28 mouse cellular contexts compared by ENCODE assay signal in genomic region chr11:63357772-63358344, GRCm38 (mm10).
DNase-seq lines count a peak whose midpoint lies in the region; ATAC-seq and TF ChIP-seq lines count a peak whose summit lies in the region.
"Had no signal": no experiment of that assay in that cellular context is flagged by ENCODE, and none has a peak within 500 bp of the region (broad histone marks: within the 10 kb centered on the region; RNA-seq: fewer than 3 reads in every experiment).

No protein-coding gene starts in this region.

- peak; percentile 36 for DNase-seq in hindbrain, embryonic 14.5 days (ENCODE audit: low spot score)
- no peak for DNase-seq in hindbrain, embryonic 10.5 days (ENCODE audit: low spot score)
- peak; percentile 46 for DNase-seq in midbrain, postnatal 0 days (ENCODE audit: low spot score)
- peak; percentile 79 for DNase-seq in embryonic facial prominence, embryonic 14.5 days (ENCODE audit: low spot score)
- no peak for DNase-seq in testis, postnatal 10 days (ENCODE audit: low spot score)
- DNase-seq: adrenal gland, postnatal 36 days; B cell, adult 2 months; cerebellum, adult 11 months; cerebellum, adult 9-10 months; cerebellum, postnatal 36 days; gastrocnemius, postnatal 25 days; heart, adult 18-20 months; heart, postnatal 4 days; kidney, adult 11 months; kidney, postnatal 25 days; liver, postnatal 0 days; lung, postnatal 10 days; retina, postnatal 1 day; right cerebral cortex, postnatal 14 days had no signal

- no peaks in the 10 kb centered on the region for H3K27me3 ChIP-seq in hindbrain, embryonic 14.5 days (ENCODE audit: control insufficient read depth, insufficient read depth, low read length)
- H3K27me3 ChIP-seq in hindbrain, embryonic 10.5 days (ENCODE audit: insufficient read depth, poor library complexity, severe bottlenecking) = peaks cover 3% of the 10 kb centered on the region; the same call in 1 of the 2 replicates
- no peaks in the 10 kb centered on the region for H3K27me3 ChIP-seq in midbrain, postnatal 0 days (ENCODE audit: insufficient read depth, low read length)
- no peaks in the 10 kb centered on the region for H3K27me3 ChIP-seq in midbrain, embryonic 13.5 days
- no peaks in the 10 kb centered on the region for H3K27me3 ChIP-seq in embryonic facial prominence, embryonic 14.5 days (replicated peaks; ENCODE audit: control insufficient read depth, insufficient read depth, low read length)
- H3K27me3 ChIP-seq: heart, embryonic 12.5 days; limb, embryonic 12.5 days; midbrain, embryonic 15.5 days; neural tube, embryonic 12.5 days had no signal

- H3K4me3 ChIP-seq in hindbrain, embryonic 14.5 days (replicated peaks; ENCODE audit: low read length) = no peak overlapping the region
- H3K4me3 ChIP-seq in hindbrain, embryonic 10.5 days = no peak overlapping the region
- H3K4me3 ChIP-seq in midbrain, postnatal 0 days (ENCODE audit: low read depth, low read length) = no peak overlapping the region
- no peak overlapping the region for H3K4me3 ChIP-seq in midbrain, embryonic 13.5 days (replicated peaks)
- H3K4me3 ChIP-seq in embryonic facial prominence, embryonic 14.5 days (ENCODE audit: low read depth, low read length) = no peak overlapping the region
- H3K4me3 ChIP-seq: embryonic facial prominence, embryonic 12.5 days; erythroblast, embryonic 14.5 days; heart, embryonic 12.5 days; limb, embryonic 12.5 days; midbrain, embryonic 15.5 days; neural tube, embryonic 12.5 days had no signal

- WGBS in hindbrain, embryonic 14.5 days = 74% methylated on average over 10 of the region's 10 CpGs
- 85% methylated on average over 10 of the region's 10 CpGs for WGBS in hindbrain, embryonic 10.5 days
- WGBS in midbrain, postnatal 0 days = 79% methylated on average over 10 of the region's 10 CpGs
- WGBS in midbrain, embryonic 13.5 days = 82% methylated on average over 10 of the region's 10 CpGs
- 57% methylated on average over 10 of the region's 10 CpGs for WGBS in embryonic facial prominence, embryonic 14.5 days

- no peaks in the 10 kb centered on the region for H3K4me1 ChIP-seq in hindbrain, embryonic 14.5 days (replicated peaks; ENCODE audit: control insufficient read depth, insufficient read depth, low read length)
- H3K4me1 ChIP-seq in hindbrain, embryonic 10.5 days (replicated peaks) = no peaks in the 10 kb centered on the region
- H3K4me1 ChIP-seq in midbrain, postnatal 0 days (ENCODE audit: insufficient read depth, low read length) = no peaks in the 10 kb centered on the region
- no peaks in the 10 kb centered on the region for H3K4me1 ChIP-seq in midbrain, embryonic 13.5 days (replicated peaks)
- H3K4me1 ChIP-seq in embryonic facial prominence, embryonic 14.5 days (ENCODE audit: control insufficient read depth, insufficient read depth, low read length) = no peaks in the 10 kb centered on the region
- H3K4me1 ChIP-seq: embryonic facial prominence, embryonic 12.5 days; heart, embryonic 12.5 days; midbrain, embryonic 15.5 days; neural tube, embryonic 12.5 days had no signal

- H3K4me2 ChIP-seq in hindbrain, embryonic 14.5 days (replicated peaks) = no peak overlapping the region
- H3K4me2 ChIP-seq in midbrain, postnatal 0 days (ENCODE audit: low read depth, low read length, poor library complexity, severe bottlenecking) = no peak overlapping the region
- no peak overlapping the region for H3K4me2 ChIP-seq in midbrain, embryonic 13.5 days (replicated peaks)
- H3K4me2 ChIP-seq in embryonic facial prominence, embryonic 14.5 days (ENCODE audit: low read depth, low read length) = no peak overlapping the region
- H3K4me2 ChIP-seq: embryonic facial prominence, embryonic 12.5 days; heart, embryonic 12.5 days; limb, embryonic 12.5 days; liver, embryonic 11.5 days; midbrain, embryonic 15.5 days; neural tube, embryonic 12.5 days had no signal

- no peaks in the 10 kb centered on the region for H3K9me3 ChIP-seq in hindbrain, embryonic 14.5 days (ENCODE audit: control insufficient read depth, low read length)
- H3K9me3 ChIP-seq in hindbrain, embryonic 10.5 days = no peaks in the 10 kb centered on the region
- no peaks in the 10 kb centered on the region for H3K9me3 ChIP-seq in midbrain, postnatal 0 days (ENCODE audit: low read length)
- no peaks in the 10 kb centered on the region for H3K9me3 ChIP-seq in midbrain, embryonic 13.5 days
- H3K9me3 ChIP-seq in embryonic facial prominence, embryonic 14.5 days (ENCODE audit: control insufficient read depth, low read length) = no peaks in the 10 kb centered on the region
- H3K9me3 ChIP-seq: embryonic facial prominence, embryonic 12.5 days; heart, embryonic 12.5 days; limb, embryonic 12.5 days; midbrain, embryonic 15.5 days; neural tube, embryonic 12.5 days had no signal

- no peak overlapping the region for H3K9ac ChIP-seq in hindbrain, embryonic 14.5 days
- H3K9ac ChIP-seq in midbrain, postnatal 0 days (replicated peaks; ENCODE audit: low read length, poor library complexity, severe bottlenecking) = no peak overlapping the region
- no peak overlapping the region for H3K9ac ChIP-seq in midbrain, embryonic 13.5 days (replicated peaks)
- no peak overlapping the region for H3K9ac ChIP-seq in embryonic facial prominence, embryonic 14.5 days (ENCODE audit: low read depth, low read length)
- H3K9ac ChIP-seq: embryonic facial prominence, embryonic 12.5 days; heart, embryonic 12.5 days; limb, embryonic 12.5 days; liver, postnatal 0 days; midbrain, embryonic 15.5 days; neural tube, embryonic 12.5 days had no signal

- ATAC-seq in hindbrain, embryonic 14.5 days (ENCODE audit: low FRiP score) = no peak
- ATAC-seq in midbrain, postnatal 0 days (ENCODE audit: low FRiP score) = no peak
- ATAC-seq in midbrain, embryonic 13.5 days = no peak
- no peak for ATAC-seq in embryonic facial prominence, embryonic 14.5 days (ENCODE audit: low read depth)
- ATAC-seq: liver, postnatal 0 days; midbrain, embryonic 15.5 days had no signal

- TF ChIP-seq CTCF in midbrain, postnatal 0 days (IDR thresholded peaks at IDR 0.05) = no peak

- no peak overlapping the region for H3K27ac ChIP-seq in hindbrain, embryonic 14.5 days
- no peak overlapping the region for H3K27ac ChIP-seq in hindbrain, embryonic 10.5 days
- H3K27ac ChIP-seq in midbrain, postnatal 0 days (ENCODE audit: low read depth, low read length) = no peak overlapping the region
- H3K27ac ChIP-seq in midbrain, embryonic 13.5 days = no peak overlapping the region
- no peak overlapping the region for H3K27ac ChIP-seq in embryonic facial prominence, embryonic 14.5 days (replicated peaks; ENCODE audit: low read depth, low read length)
- H3K27ac ChIP-seq: embryonic facial prominence, embryonic 12.5 days; limb, embryonic 12.5 days; macrophage; midbrain, embryonic 15.5 days; neural tube, embryonic 12.5 days had no signal

- no peaks in the 10 kb centered on the region for H3K36me3 ChIP-seq in hindbrain, embryonic 14.5 days (replicated peaks; ENCODE audit: control insufficient read depth, insufficient read depth)
- H3K36me3 ChIP-seq in hindbrain, embryonic 10.5 days = no peaks in the 10 kb centered on the region
- H3K36me3 ChIP-seq in midbrain, postnatal 0 days (ENCODE audit: insufficient read depth, low read length) = no peaks in the 10 kb centered on the region
- H3K36me3 ChIP-seq in midbrain, embryonic 13.5 days = no peaks in the 10 kb centered on the region
- no peaks in the 10 kb centered on the region for H3K36me3 ChIP-seq in embryonic facial prominence, embryonic 14.5 days (ENCODE audit: control insufficient read depth, insufficient read depth, low read length)
- H3K36me3 ChIP-seq: embryonic facial prominence, embryonic 12.5 days; heart, embryonic 12.5 days; limb, embryonic 12.5 days; midbrain, embryonic 15.5 days; neural tube, embryonic 12.5 days had no signal

Comparison
In these comparisons a context has a peak if more than half of its experiments do, and no peak if none do; other contexts are left out.
1. DNase-seq: peak in hindbrain, embryonic 14.5 days (single experiment), midbrain, postnatal 0 days (single experiment) and embryonic facial prominence, embryonic 14.5 days (single experiment); none in hindbrain, embryonic 10.5 days (single experiment) and testis, postnatal 10 days (single experiment).